Mouse (Mus musculus) activated CD4-positive, CD25-positive, alpha-beta regulatory T cell, adult 4 months (primary cell): ENCODE results near the gene Grb7. TPM values are rescaled to one million over a fixed set of nuclear protein-coding genes. Genes with fewer than 3 reads are reported as not detected.

Experiments used
- ATAC-seq: one replicate; pipeline ENCODE4 v1.8.0; 2017
- polyA plus RNA-seq, 2 experiments: library from polyadenylated mRNA; unstranded; fragments of 100-300 nt; shearing (Covaris generic); gene quantifications; one replicate each; pipeline ENCODE4 v1.2.1; 2017

Grb7 gene
- polyA plus RNA-seq, 2 experiments from 2014 or later, result 2.3 to 3.4 TPM

DNA sequence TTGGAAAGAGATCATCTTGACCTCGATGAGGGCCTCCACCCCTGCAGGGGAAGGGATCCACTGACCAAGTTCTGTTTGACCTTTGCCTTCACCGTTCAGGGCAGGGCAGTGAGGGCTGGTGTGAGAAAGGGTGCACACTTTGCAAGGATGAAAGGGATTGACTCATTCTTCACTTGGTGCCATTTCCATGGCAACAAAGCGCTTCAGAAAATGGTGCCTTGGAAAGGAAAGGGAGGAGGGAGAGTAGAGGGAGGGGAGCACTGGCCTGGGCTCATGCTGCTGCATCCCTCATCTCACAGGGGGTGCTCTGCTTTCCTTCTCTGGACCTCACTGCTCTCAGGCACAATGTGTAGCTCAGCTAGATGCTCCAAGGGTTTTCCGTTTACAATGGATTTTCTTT lies 26.5 kb downstream of the Grb7 start:
- no peak for ATAC-seq

DNA sequence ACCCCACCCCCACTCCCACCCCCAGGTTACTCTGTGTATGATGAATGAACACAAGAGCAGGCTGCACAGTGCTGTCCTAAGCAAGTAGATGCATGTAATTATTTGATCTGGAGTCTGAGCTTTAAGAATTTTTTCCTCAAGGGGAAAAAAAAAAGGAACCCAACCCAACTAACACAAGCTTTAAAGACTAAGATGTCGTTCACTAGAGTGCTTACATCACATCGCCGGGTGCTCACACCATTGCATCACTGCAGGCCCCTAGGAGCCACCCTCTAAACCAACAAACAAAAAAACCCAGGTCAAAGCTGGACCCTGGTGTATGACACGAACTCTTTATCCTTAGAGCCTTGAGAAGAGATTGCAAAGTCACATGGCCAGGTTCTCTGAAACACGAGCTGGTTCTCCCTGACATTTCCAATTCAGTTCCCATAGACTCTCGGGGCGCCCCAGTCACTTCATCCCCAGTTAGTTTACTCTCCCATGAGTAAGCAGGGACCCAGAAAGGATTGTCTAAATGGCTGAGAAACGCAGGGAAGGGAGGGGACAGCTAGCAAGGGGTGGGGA lies 27.8 kb downstream of the Grb7 start:
- no peak for ATAC-seq

DNA sequence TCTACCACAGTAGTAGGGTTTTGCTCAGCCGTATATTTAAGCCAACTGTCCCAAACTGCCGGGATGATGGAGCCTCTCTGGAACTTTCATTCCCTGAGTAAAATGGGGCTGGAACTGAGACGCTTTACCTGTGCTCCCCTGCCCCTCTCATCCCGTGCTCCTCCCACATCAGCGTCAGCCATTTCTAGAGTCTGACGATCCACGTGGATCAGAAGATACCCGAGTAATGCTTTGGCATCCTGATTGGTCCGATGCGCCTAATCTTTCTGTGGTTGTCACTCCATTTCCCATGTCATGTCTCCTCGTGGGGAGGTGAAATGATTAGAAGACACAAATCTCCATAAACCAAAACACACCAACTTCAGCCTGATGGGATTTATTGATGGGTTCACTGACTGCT lies 28.8 kb downstream of the Grb7 start:
- ATAC-seq, result no peak

DNA sequence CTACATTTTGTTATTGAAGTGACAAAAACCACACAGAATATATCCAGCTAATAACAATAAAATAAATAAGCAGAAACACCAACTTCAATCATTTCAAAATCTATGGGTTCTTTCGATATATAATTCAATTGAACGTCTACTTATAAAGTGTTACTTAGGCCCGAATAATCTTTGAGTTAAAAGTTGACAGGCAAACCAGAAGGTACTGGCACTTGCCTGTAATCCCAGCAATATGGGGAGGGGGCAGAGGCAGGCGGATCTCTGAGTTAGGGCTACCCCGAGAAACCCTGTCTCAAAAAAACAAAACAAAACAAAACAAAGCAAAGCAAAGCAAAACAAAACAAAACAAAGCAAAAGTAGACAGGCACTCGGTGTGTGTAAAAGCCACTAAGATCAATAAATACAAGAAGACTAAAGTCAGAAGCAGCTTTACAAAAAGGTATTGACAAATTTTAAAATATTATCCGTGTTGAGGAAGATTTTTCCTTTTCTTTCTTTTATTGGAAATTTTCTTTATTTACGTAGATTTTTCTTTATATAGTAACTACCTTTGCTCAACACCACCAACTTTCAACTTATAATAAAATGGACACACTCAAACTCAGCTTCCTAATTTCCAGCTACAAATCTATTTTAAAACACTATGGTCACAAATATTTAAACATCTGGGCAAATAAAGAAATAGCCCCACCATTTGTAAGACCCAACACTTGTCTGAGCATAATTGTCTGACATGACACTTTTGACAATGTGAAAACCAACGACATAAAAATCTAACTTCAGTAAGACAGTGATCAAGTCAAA lies 29.6 kb downstream of the Grb7 start:
- ATAC-seq, result no peak

DNA sequence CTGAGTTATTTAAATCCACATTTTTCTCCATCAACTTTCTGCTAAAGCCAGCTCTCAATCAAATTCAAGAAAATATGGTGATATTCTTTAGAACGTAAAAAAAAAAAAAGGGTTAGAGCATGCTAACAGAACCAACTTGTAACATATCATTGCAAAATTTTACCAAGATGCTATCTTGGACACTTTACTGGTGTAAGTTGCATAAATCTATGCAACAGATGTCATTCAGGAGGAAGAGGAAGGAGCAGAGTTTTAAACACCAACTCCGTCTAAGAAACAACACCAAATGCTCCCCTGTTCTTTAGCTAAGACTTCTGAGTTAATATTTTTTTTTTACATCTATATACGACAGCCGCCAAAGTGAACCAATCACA lies 30.2 kb downstream of the Grb7 start:
- no peak for ATAC-seq

DNA sequence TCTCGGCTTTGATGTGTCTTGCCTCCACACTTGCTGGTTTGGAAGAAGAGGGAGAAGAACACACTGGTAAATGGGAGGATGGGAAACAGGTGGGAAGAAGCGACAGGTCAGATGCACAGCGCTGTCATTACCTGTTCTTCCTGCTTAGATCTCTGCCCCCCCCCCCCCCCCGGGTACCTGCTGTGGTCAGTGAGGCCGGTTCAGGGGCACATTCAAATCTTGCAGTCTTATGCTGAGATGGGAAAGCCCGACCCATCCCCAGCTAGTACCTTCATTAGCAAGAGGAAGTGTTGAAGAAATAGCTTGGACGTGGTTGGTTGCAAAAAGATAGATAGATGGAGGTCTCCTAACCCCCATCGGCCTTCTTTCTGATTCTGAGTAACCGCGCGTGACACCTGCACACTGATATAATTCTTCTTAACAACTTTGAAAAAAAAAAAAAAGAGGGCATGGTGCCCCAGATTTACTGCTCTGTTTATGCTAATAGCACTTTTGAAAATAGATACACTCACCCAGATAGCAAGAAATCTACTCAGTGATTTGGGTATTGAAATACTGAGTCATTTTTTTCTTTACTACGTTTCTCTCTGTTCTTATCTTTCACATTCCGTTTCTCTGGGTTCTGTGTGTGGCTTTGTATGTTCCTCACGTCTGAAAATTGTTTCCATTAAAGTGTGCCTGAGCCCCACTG lies 31.0 kb downstream of the Grb7 start:
- peak; percentile 37 for ATAC-seq

DNA sequence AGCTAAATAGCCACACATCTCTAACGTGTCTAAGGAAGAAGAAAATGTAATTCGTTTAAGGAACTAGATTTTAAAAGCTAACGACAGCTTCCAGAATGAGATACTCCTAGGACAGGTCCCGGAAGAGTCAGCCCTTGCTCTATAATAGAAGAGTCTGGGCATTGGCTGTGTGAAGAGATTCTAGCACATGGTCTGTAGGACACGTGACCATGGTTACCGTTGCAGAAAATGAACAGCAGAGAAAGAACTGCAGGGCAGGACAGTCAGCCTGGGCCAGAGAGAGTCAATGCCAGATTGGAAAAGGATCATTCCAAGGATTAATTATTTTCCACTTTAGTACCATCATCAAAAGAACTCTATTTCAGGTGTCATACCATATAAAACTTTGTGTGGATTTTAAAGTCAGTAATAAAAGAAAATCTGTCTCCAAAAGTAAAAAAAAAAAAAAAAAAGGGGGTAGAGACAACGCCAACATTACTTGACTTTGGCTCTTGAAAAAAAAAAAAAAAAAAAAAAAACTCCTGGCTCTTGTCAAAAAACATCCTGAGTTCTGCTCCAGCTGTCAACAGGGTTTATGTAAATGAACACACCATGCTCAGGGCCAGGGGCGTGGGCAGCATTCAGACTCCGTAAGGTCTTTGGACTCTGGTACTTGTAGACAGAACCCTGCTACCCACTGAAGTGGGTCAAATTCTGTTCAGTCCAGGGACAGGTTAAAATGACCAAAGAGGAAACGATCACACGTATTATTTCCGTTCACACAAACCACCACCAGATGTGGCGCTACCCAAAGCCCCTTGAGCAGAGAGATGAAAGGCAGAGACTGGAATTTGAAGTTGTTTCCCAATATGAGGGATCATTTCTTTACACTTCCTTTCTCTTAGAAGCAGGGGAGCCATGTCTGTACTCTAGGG lies 33.1 kb downstream of the Grb7 start:
- no peak for ATAC-seq

DNA sequence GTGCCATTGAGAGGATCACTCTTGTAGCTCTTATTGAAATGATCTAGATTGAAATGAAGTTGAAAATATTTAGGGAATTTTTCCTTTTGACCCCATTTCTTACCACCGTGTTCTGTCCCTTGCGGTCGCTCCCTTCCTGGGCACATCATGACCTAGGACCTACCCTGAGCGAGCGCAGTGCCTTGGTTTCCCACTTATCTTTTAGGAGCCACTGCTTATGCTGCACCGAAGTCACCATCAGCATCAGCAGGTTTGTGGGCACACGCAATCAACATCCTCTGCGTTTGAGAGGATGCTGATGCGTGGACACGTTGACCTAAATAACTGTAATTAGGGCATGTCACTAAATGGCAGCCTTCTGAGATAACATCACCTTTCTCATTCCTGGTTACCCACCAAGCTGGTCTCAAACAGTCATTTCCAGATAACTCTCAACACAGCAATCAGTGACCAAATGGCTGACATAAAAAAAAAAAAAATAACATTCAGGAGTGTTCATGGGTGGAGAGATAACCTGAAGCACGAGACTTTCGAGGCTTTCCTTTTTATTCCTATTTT lies 33.8 kb downstream of the Grb7 start:
- ATAC-seq, result peak; percentile 20

DNA sequence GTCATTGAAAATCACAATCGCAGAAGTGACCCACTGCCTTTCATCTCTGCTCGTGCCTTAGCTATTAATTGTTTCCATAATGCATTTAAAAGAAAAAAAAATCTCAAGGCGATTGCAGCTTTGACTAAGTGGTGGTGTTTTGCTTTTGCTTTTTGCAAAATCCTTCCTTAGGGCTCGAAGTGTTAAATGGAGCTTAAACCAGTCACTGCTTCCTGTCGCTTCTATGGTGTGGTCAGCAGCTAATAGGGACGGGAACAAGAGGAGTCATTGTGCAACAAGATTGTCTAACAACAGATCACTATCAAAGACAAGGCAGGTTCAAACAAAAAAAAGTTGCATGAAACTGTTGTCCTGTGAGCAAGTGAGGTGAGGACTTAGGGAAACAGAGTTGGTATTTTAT lies 35.0 kb downstream of the Grb7 start:
- no peak for ATAC-seq

DNA sequence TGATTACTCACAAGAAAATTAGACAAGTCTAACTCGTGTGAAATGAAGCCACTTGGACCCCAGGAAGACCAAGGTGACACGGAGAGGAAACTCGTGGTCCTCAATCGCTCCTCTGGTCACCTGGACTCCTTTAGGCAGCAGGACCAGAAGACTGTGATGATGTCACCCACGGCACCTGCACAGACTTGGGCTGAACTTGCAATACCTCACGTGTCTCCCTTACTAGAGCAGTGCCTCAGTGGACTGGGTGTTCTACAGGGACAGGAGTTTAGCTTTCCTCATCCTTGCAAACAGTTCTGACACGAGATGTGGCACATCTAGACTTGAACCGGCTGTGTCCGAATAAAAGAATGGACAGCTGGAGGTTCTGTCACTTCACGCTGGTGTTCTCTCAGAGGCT lies 35.9 kb downstream of the Grb7 start:
- ATAC-seq, result no peak

DNA sequence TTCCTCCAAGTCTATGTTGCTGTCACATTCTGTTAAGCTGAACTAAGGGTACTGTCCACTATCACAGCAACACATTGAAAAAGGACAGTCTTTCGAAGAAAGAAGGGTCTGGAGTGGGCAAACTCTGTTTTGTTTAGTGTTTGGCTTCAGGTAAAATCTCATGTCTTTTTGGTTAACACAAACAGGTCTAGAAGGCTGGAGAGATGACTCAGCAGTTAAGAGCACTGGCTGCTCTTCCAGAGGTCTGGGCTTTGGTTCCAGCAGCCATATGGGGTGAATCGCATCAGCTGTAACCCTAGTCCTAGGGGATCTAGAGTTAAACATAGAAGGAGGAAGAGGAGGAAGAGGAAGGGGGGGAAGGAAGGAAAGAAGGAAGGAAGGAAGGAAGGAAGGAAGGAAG lies 39.6 kb downstream of the Grb7 start:
- no peak for ATAC-seq

DNA sequence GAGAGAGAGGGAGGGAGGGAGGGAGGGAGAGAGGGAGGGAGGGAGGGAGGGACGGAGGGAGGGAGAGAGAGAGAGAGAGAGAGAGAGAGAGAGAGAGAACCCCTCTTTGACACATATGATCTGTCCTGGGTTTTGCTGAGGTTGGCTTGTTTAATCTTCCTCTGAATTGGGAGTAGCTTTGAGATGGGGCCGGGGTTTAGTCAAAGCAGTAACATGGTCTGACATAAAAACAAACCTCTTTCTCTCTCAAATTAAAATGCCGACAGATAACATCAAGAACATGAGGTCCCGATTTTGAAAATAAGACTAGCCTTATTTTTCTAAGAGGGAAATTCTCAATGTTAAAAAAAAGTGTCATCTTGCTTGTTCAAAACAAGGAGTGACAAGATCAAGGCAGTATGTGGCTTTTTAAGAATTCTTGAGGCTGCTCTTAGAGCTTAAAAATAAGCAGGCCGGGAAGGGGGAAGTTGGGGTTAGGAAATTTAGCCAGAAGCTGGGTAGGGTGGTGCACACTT lies 41.4 kb downstream of the Grb7 start:
- peak; percentile 45 for ATAC-seq

DNA sequence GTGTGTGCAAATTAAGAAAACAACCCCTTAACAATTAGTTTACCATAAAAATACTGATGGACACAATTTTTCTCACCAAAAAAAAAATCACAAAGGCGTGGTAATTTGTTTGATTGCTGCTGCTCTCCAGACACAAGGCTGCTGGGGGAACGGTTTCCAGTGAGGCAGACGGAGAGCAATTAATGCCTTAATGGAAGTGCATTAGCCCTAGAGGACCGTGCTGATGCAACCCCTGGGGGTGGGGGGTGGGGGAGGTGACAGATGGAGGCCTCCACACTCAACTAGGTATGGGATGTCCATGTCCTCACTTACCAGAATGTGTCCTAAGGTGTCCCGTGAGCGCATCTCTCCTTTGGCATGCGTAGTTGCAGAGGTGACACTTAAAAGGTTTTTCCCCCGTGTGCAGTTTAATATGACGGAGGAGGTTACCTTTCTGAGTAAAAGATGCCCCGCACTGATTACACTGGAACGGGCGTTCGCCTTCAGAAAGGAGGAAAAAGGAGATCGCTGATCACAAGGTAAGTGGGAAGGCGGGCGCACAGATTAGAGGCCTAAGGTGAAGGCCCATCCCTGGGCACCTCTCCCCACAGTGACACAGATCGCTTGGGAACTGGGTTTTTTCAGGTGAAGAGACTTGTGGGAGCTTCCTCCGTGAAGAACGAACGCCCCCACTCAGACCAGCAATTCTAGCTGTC lies 42.5 kb downstream of the Grb7 start:
- ATAC-seq, result peak; percentile 21

DNA sequence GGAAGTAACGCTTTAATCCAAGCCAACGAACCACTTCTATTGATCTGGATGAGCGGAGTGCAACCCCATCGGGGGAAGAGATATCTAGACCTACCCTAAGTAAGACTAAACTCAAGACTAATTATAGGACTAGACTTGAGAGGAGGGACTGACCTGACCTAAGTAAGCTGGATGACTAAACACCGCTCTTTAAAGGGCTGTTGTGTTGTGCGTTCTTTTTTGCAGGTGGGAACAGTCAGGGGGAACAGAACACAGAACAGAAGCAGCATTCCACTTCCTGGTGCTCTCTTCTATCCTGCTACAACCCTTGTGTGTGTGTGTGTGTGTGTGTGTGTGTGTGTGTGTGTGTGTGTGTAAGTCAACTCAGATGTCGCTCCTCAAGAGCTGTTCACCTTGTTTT lies 45.4 kb downstream of the Grb7 start:
- no peak for ATAC-seq

DNA sequence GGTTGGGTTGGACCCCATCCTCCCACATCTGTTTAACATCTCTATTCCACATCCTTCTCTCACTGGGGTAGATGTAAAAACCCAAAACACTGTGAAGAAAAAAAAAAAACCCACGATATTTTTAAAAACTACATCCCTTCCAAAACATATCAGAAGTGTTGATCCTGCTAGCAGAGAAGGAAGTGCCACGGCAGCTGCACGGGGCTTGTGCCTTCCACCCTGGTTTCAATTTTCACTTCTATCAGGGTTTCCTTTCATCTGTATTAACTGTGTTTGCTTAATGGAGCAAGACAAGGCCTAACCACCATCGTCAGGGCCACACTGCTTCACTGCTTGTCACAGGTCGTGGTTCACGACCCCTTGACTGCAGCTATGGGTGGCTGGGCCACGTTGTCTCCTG lies 46.8 kb downstream of the Grb7 start:
- ATAC-seq, result peak; percentile 54

DNA sequence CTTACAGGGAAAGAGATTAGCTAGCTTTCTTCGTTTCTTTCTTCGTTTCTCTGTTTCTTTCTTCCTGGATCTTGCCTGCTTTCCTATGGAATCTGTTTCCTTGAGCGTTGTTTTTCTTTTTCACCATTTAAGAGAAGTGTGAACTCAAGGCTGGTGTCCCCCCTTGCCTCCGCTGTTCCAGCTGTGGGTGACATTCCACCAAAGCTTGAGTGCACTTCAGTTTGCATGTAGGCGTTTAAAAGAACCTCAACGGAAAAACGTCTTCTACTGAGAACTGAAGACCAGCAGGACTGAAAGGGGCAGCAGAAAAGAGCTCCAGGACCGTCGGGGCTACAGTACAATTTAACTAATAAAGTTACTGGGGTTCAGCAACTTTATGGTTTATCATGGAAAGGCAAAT lies 47.2 kb downstream of the Grb7 start:
- no peak for ATAC-seq

DNA sequence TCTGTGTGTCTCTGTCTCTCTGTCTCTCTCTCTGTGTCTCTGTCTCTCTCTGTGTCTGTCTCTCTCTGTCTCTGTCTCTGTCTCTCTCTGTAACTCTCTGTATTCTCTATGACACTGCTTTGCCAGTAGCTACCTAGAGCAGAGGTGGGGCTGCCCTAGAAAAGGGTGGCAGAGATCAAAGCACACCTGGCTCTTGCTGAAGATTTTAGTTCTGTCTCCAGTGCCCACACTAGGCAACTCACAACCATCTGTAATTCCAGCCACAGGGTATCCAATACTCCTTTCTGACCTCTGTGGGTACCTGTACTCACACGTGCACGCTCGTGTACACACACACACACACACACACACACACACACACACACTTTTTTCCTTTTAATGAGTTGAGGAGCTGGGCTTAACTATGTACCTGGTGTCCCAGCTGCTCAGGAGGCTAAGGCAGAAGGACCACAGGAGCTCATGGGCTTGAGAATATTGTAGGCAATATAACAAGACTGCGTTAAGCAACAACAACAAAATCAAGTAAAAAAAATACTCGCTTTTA lies 49.1 kb downstream of the Grb7 start:
- no peak for ATAC-seq

DNA sequence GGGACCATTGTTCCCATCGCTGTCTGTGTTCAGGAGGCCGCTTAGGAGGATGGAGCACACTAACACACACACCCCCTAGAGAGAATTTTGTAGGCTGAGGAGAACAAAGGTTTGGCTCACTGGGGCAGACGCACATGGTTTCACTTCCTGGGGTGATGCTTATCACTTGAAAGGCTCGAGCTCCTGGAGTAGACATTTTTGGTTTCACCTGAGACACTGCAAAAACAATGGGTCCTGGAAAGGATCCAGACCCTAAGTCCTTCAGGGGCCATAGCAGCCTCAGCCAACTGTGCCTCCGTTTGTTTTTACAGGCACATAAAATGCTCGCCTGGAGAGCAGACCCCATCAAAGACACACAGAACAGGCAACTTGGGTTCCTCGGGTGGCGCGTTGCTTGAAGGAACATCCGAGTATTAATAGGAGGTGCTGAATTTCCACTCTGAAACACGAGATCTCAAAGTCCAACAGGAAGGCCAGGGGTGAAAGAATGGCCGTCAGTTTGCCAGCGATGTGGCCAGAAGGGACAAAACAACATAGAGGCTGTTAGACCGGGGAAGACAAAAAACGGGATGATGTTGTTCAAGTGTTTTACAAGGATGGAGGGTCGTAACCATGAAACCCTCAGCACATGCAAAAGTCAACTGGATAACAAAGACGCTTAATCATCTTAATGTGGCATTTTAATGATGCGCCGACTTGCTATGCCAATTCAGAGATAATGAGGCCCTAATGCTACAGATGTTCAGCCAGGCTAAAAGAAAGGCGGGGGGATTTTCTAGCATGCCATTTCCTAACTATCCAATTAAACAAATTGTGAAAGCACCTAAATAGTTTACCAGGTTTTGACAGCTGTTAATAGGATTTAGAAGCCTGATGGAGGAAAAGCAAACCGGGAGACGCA lies 51.4 kb downstream of the Grb7 start:
- ATAC-seq, result peak; percentile 75

DNA sequence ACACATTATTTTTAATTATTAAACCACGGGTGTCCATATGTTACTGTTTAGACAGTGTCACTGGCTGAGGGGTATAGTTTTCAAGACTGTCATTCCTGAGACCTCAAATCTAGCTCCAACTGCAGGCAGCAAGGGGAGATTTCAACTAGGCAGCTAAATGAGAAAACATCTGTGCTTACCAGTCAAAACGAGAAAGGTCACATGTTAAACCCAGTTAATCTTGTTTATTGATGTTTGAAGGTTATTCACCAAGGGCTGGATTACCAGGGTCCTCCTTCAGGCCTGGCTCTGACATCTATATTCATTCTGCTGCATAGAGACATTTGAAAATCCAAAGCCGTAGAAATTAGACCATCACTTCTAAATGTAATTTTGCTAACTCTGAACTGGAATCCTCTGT lies 58.7 kb downstream of the Grb7 start:
- no peak for ATAC-seq
